Mouse (Mus musculus) midbrain, postnatal 0 days (tissue): ENCODE results near the gene P2rx3. TPM values are rescaled to one million over a fixed set of nuclear protein-coding genes. Genes with fewer than 3 reads are reported as not detected.
A peak's percentile ranks its signal among the peaks of the same experiment; 100 is the strongest.

Experiments used
- ATAC-seq: fragments of 200-750 bp; cut with Nextera tagmentation; 2 replicates; pipeline ENCODE4 v1.8.0; 2017; ENCODE audit warnings: moderate number of reproducible peaks, mild to moderate bottlenecking, moderate TSS enrichment, moderate library complexity; ENCODE audit not compliant: low FRiP score
- DNase-seq: peaks from one replicate; pipeline ENCODE4 v3.0.0-alpha.2; 2015; ENCODE audit warnings: low spot score
- H3K27ac ChIP-seq: fragments of 300-500 bp; sonication (generic); 2 replicates; pipeline ENCODE4 v1.5.1; 2014; ENCODE audit warnings: low read depth, mild to moderate bottlenecking, low read length, mixed read lengths
- H3K27me3 ChIP-seq: fragments of 300-500 bp; sonication (generic); 2 replicates; pipeline ENCODE4 v1.6.1; 2014; ENCODE audit warnings: low read length, control low read depth, mixed read lengths; ENCODE audit not compliant: insufficient read depth
- H3K36me3 ChIP-seq: fragments of 300-500 bp; sonication (generic); 2 replicates; pipeline ENCODE4 v1.6.1; 2014; ENCODE audit warnings: low read length, control low read depth, mixed read lengths; ENCODE audit not compliant: insufficient read depth
- H3K4me1 ChIP-seq: fragments of 300-500 bp; sonication (generic); 2 replicates; pipeline ENCODE4 v1.6.1; 2014; ENCODE audit warnings: mild to moderate bottlenecking, control low read depth, antibody characterized with exemption, low read length, mixed read lengths; ENCODE audit not compliant: insufficient read depth
- H3K4me2 ChIP-seq: fragments of 300-500 bp; sonication (generic); 2 replicates; pipeline ENCODE4 v1.6.1; 2014; ENCODE audit warnings: low read depth, mild to moderate bottlenecking, low read length, mixed read lengths; ENCODE audit not compliant: poor library complexity, severe bottlenecking
- H3K4me3 ChIP-seq: fragments of 300-500 bp; sonication (generic); 2 replicates; pipeline ENCODE4 v1.5.1; 2014; ENCODE audit warnings: low read depth, mild to moderate bottlenecking, low read length, moderate library complexity
- H3K9ac ChIP-seq: fragments of 300-500 bp; sonication (generic); replicated peaks from 2 replicates; pipeline ENCODE4 v1.6.1; 2014; ENCODE audit warnings: mild to moderate bottlenecking, low read length, moderate library complexity, mixed read lengths; ENCODE audit not compliant: poor library complexity, severe bottlenecking
- H3K9me3 ChIP-seq: fragments of 300-500 bp; sonication (generic); 2 replicates; pipeline ENCODE4 v1.6.1; 2016; ENCODE audit warnings: low read length, control low read depth
- CTCF ChIP-seq: IDR thresholded peaks from 2 replicates; pipeline ENCODE4 v1.5.1; 2016; ENCODE audit warnings: antibody characterized with exemption, mild to moderate bottlenecking
- WGBS: fragments of 180-500 bp; shearing (Covaris S2); extraction: QIAGEN DNeasy Blood & Tissue Kit; methylation state at CpG from one replicate; pipeline ENCODE4 v1.1.7; 2014; 5-methylcytosine and 5-hydroxymethylcytosine counted together
- polyA plus RNA-seq: library from polyadenylated mRNA; unstranded; fragments of >200 nt; fragmentation: Nextera tagmentation; extraction: Ambion mirVana; gene quantifications from 2 replicates; pipeline ENCODE4 v1.2.1, GENCODE M21; 2015
- total RNA-seq: library from RNA; depleted of rRNA; stranded (reverse); fragments of >200 nt; gene quantifications from 2 replicates; pipeline ENCODE4 v1.2.3, GENCODE M21; 2014

The P2rx3 gene
- total and polyA plus RNA-seq, 2 experiments from 2014 or later, result 0.88 to 2.7 TPM

GRCm38 (mm10) chr2:85067903-85068625, 30.8 kb upstream of the P2rx3 start:
- no peaks in the 10 kb centered on the region for H3K9me3 ChIP-seq
- no peak overlapping the region for H3K4me3 ChIP-seq
- no peaks in the 10 kb centered on the region for H3K27me3 ChIP-seq
- H3K4me2 ChIP-seq, result no peak overlapping the region
- no peaks in the 10 kb centered on the region for H3K4me1 ChIP-seq
- WGBS, result 78% methylated on average over 10 of the region's 10 CpGs
- DNase-seq (peak; percentile 6), ATAC-seq (no peak)
- H3K9ac ChIP-seq, result no peak overlapping the region
- TF ChIP-seq CTCF, result no peak
- H3K27ac ChIP-seq, result no peak overlapping the region
- peaks cover 38% of the 10 kb centered on the region for H3K36me3 ChIP-seq

GRCm38 (mm10) chr2:85066937-85067336, 29.7 kb upstream of the P2rx3 start:
- Histone ChIP-seq H3K4me3 (no peak overlapping the region), H3K4me2 (no peak overlapping the region), H3K36me3 (peaks cover 39% of the 10 kb centered on the region), H3K9me3 (no peaks in the 10 kb centered on the region), H3K9ac (no peak overlapping the region), H3K27me3 (no peaks in the 10 kb centered on the region), H3K27ac (no peak overlapping the region), H3K4me1 (no peaks in the 10 kb centered on the region)
- DNase-seq (no peak), ATAC-seq (no peak)
- WGBS, result 94% methylated on average over 5 of the region's 5 CpGs
- TF ChIP-seq CTCF, result no peak

- DNase-seq, result no peak
- Histone ChIP-seq H3K27ac (no peak overlapping the region), H3K4me1 (no peaks in the 10 kb centered on the region), H3K9ac (no peak overlapping the region), H3K4me2 (no peak overlapping the region), H3K27me3 (no peaks in the 10 kb centered on the region), H3K4me3 (no peak overlapping the region), H3K36me3 (peaks cover 40% of the 10 kb centered on the region), H3K9me3 (no peaks in the 10 kb centered on the region)
- no peak for ATAC-seq
- WGBS, result 91% methylated on average over 12 of the region's 12 CpGs
- no peak for TF ChIP-seq CTCF
Measured at GRCm38 (mm10) chr2:85065141-85065875, 28.0 kb upstream of the P2rx3 start.

GRCm38 (mm10) chr2:85061107-85061541, 23.9 kb upstream of the P2rx3 start:
- no peak for TF ChIP-seq CTCF
- 58% methylated on average over 10 of the region's 10 CpGs for WGBS
- Histone ChIP-seq H3K4me3 (no peak overlapping the region), H3K36me3 (peaks cover 66% of the 10 kb centered on the region), H3K9me3 (no peaks in the 10 kb centered on the region), H3K27ac (no peak overlapping the region), H3K27me3 (no peaks in the 10 kb centered on the region), H3K9ac (0 out of 2 replicates have a peak overlapping the region, but pooled peaks have one; percentile 24), H3K4me1 (no peaks in the 10 kb centered on the region), H3K4me2 (peak overlapping the region; percentile 16; the same call in 1 of the 2 replicates)
- ATAC-seq (no peak), DNase-seq (no peak)

GRCm38 (mm10) chr2:85060591-85061060, 23.4 kb upstream of the P2rx3 start:
- TF ChIP-seq CTCF, result no peak
- 30% methylated on average over 11 of the region's 11 CpGs for WGBS
- H3K27me3 ChIP-seq, result no peaks in the 10 kb centered on the region
- peak overlapping the region; percentile 16; the same call in 1 of the 2 replicates for H3K4me2 ChIP-seq
- no peaks in the 10 kb centered on the region for H3K4me1 ChIP-seq
- H3K9ac ChIP-seq, result 0 out of 2 replicates have a peak overlapping the region, but pooled peaks have one; percentile 24
- no peaks in the 10 kb centered on the region for H3K9me3 ChIP-seq
- peak; percentile 38; the same call in 1 of the 2 replicates for ATAC-seq
- no peak overlapping the region for H3K4me3 ChIP-seq
- no peak overlapping the region for H3K27ac ChIP-seq
- peaks cover 71% of the 10 kb centered on the region for H3K36me3 ChIP-seq
- no peak for DNase-seq

- no peak for ATAC-seq
- no peak overlapping the region for H3K4me3 ChIP-seq
- 96% methylated on average over 6 of the region's 6 CpGs for WGBS
- TF ChIP-seq CTCF, result no peak
- H3K36me3 ChIP-seq, result peaks cover 80% of the 10 kb centered on the region
- no peaks in the 10 kb centered on the region for H3K27me3 ChIP-seq
- no peak for DNase-seq
- no peak overlapping the region for H3K27ac ChIP-seq
- no peak overlapping the region for H3K4me2 ChIP-seq
- no peaks in the 10 kb centered on the region for H3K9me3 ChIP-seq
- H3K9ac ChIP-seq, result no peak overlapping the region
- H3K4me1 ChIP-seq, result no peaks in the 10 kb centered on the region
Measured at GRCm38 (mm10) chr2:85059677-85060076, 22.4 kb upstream of the P2rx3 start.
